Mouse (Mus musculus) testis, adult 2 months (tissue): ENCODE results near the gene Chst8. TPM values are rescaled to one million over a fixed set of nuclear protein-coding genes. Genes with fewer than 3 reads are reported as not detected.

ENCODE experiments used
- H3K27ac ChIP-seq: fragments of 200-500 bp; 2 replicates; pipeline ENCODE4 v1.5.1; 2012; ENCODE audit warnings: low read depth, low read length; ENCODE audit not compliant: control insufficient read depth, insufficient read depth
- H3K27me3 ChIP-seq: fragments of 200-500 bp; 2 replicates; pipeline ENCODE4 v1.6.1; 2012; ENCODE audit warnings: mild to moderate bottlenecking, low read length, moderate library complexity; ENCODE audit not compliant: control insufficient read depth, insufficient read depth
- H3K36me3 ChIP-seq: fragments of 200-500 bp; 2 replicates; pipeline ENCODE4 v1.6.1; 2012; ENCODE audit warnings: mild to moderate bottlenecking, low read length; ENCODE audit not compliant: control insufficient read depth, insufficient read depth
- H3K4me1 ChIP-seq: fragments of 200-500 bp; 2 replicates; pipeline ENCODE4 v1.6.1; 2012; ENCODE audit warnings: low read length; ENCODE audit not compliant: control insufficient read depth, insufficient read depth
- H3K4me3 ChIP-seq: fragments of 200-500 bp; 2 replicates; pipeline ENCODE4 v1.5.1; 2012; ENCODE audit warnings: low read depth, mild to moderate bottlenecking, low read length, moderate library complexity, mixed read lengths; ENCODE audit not compliant: control insufficient read depth
- CTCF ChIP-seq: fragments of 200-500 bp; IDR thresholded peaks from 2 replicates; pipeline ENCODE4 v1.5.1; 2012; ENCODE audit warnings: low read depth, mild to moderate bottlenecking, inconsistent platforms, low read length, moderate library complexity; ENCODE audit not compliant: control insufficient read depth, insufficient read depth, insufficient replicate concordance
- POLR2A ChIP-seq: fragments of 200-500 bp; IDR thresholded peaks from 2 replicates; pipeline ENCODE4 v1.6.1; 2012; ENCODE audit warnings: low read depth, mild to moderate bottlenecking, inconsistent platforms, low read length, moderate library complexity; ENCODE audit not compliant: control insufficient read depth
- polyA plus RNA-seq: library from polyadenylated mRNA; depleted of rRNA; stranded (reverse); fragments of >200 nt; gene quantifications from 2 replicates; pipeline ENCODE4 v1.2.3, GENCODE M21; 2012

Chst8 gene
- polyA plus RNA-seq, 1 experiment, result not detected

GRCm38 (mm10) chr7:34694898-34695297 is 117.6 kb downstream of the Chst8 start:
- no peaks in the 10 kb centered on the region for H3K27me3 ChIP-seq
- TF ChIP-seq CTCF, result no peak
- TF ChIP-seq POLR2A, result no peak
- 0 out of 2 replicates have a peak, but pooled peaks cover 3% of the 10 kb centered on the region for H3K4me1 ChIP-seq

GRCm38 (mm10) chr7:34693916-34694315 is 118.6 kb downstream of the Chst8 start:
- Histone ChIP-seq H3K27ac (no peak overlapping the region), H3K27me3 (no peaks in the 10 kb centered on the region), H3K36me3 (no peaks in the 10 kb centered on the region), H3K4me1 (0 out of 2 replicates have a peak, but pooled peaks cover 3% of the 10 kb centered on the region), H3K4me3 (no peak overlapping the region)
- TF ChIP-seq POLR2A, result no peak
- no peak for TF ChIP-seq CTCF

More at GRCm38 (mm10) chr7:34694898-34695297, 117.6 kb downstream of the Chst8 start:
- H3K27ac ChIP-seq, result no peak overlapping the region
- H3K36me3 ChIP-seq, result no peaks in the 10 kb centered on the region
- H3K4me3 ChIP-seq, result no peak overlapping the region

- TF ChIP-seq CTCF (no peak), POLR2A (no peak)
- no peak overlapping the region for H3K27ac ChIP-seq
- no peaks in the 10 kb centered on the region for H3K27me3 ChIP-seq
- H3K36me3 ChIP-seq, result no peaks in the 10 kb centered on the region
- no peak overlapping the region for H3K4me3 ChIP-seq
- 0 out of 2 replicates have a peak, but pooled peaks cover 3% of the 10 kb centered on the region for H3K4me1 ChIP-seq
Measured at GRCm38 (mm10) chr7:34693072-34693471, 119.4 kb downstream of the Chst8 start.

GRCm38 (mm10) chr7:34690111-34690510 is 122.4 kb downstream of the Chst8 start:
- H3K27ac ChIP-seq, result no peak overlapping the region
- 0 out of 2 replicates have a peak, but pooled peaks cover 3% of the 10 kb centered on the region for H3K4me1 ChIP-seq

GRCm38 (mm10) chr7:34689028-34689427 is 123.5 kb downstream of the Chst8 start:
- Histone ChIP-seq H3K27me3 (no peaks in the 10 kb centered on the region), H3K4me3 (no peak overlapping the region), H3K4me1 (no peaks in the 10 kb centered on the region), H3K27ac (no peak overlapping the region), H3K36me3 (no peaks in the 10 kb centered on the region)
- no peak for TF ChIP-seq CTCF
- TF ChIP-seq POLR2A, result no peak

More at GRCm38 (mm10) chr7:34690111-34690510, 122.4 kb downstream of the Chst8 start:
- TF ChIP-seq CTCF (no peak), POLR2A (no peak)
- H3K36me3 ChIP-seq, result no peaks in the 10 kb centered on the region
- H3K27me3 ChIP-seq, result no peaks in the 10 kb centered on the region
- H3K4me3 ChIP-seq, result no peak overlapping the region

GRCm38 (mm10) chr7:34685801-34686200 is 126.7 kb downstream of the Chst8 start:
- Histone ChIP-seq H3K36me3 (no peaks in the 10 kb centered on the region), H3K27ac (no peak overlapping the region), H3K4me3 (no peak overlapping the region), H3K27me3 (no peaks in the 10 kb centered on the region), H3K4me1 (no peaks in the 10 kb centered on the region)
- TF ChIP-seq CTCF, result no peak
- no peak for TF ChIP-seq POLR2A

GRCm38 (mm10) chr7:34685176-34685575 is 127.3 kb downstream of the Chst8 start:
- Histone ChIP-seq H3K36me3 (no peaks in the 10 kb centered on the region), H3K4me1 (no peaks in the 10 kb centered on the region), H3K27ac (no peak overlapping the region), H3K27me3 (no peaks in the 10 kb centered on the region), H3K4me3 (no peak overlapping the region)
- TF ChIP-seq POLR2A, result no peak
- TF ChIP-seq CTCF, result no peak
